Mouse (Mus musculus) limb, embryonic 11.5 days (tissue): ENCODE data around the gene Parp16. TPM values are rescaled to one million over a fixed set of nuclear protein-coding genes. Genes with fewer than 3 reads are reported as not detected.

ENCODE experiments used
- polyA plus RNA-seq: library from polyadenylated mRNA; unstranded; fragments of >200 nt; fragmentation: Nextera tagmentation; extraction: Ambion mirVana; gene quantifications from 2 replicates; pipeline ENCODE4 v1.2.1, GENCODE M21; 2014

Parp16 gene
- polyA plus RNA-seq, 1 experiment from 2014 or later, result 7.2 TPM

Other genes with a start within 250 kb of the Parp16 start
- 0.07 TPM in 2 replicates for gene Slc24a1, start 243.7 kb upstream of the Parp16 start, polyA plus RNA-seq
- gene Ints14, start 234.4 kb upstream of the Parp16 start, polyA plus RNA-seq, result 77.0 and 80.7 TPM in 2 replicates
- gene Hacd3, start 173.7 kb upstream of the Parp16 start, polyA plus RNA-seq, result 87.2 and 90.9 TPM in 2 replicates
- 30.5 and 31.1 TPM in 2 replicates for gene Dpp8, start 162.9 kb upstream of the Parp16 start, polyA plus RNA-seq
- gene Igdcc4, start 93.9 kb upstream of the Parp16 start, polyA plus RNA-seq, result 13.5 and 15.0 TPM in 2 replicates
- gene Igdcc3, start 54.2 kb upstream of the Parp16 start, polyA plus RNA-seq, result 44.5 and 46.2 TPM in 2 replicates
- 0.11 TPM in 2 replicates for gene Cilp, start 69.8 kb downstream of the Parp16 start, polyA plus RNA-seq
- 54.1 and 59.1 TPM in 2 replicates for gene Clpx, start 98.9 kb downstream of the Parp16 start, polyA plus RNA-seq
- gene Pdcd7, start 150.8 kb downstream of the Parp16 start, polyA plus RNA-seq, result 16.8 and 17.7 TPM in 2 replicates
- 0.47 and 0.96 TPM in 2 replicates for gene Ubap1l, start 165.7 kb downstream of the Parp16 start, polyA plus RNA-seq
- 0.64 and 1.0 TPM in 2 replicates for gene Kbtbd13, start 196.3 kb downstream of the Parp16 start, polyA plus RNA-seq
- 7.5 and 9.7 TPM in 2 replicates for gene Rasl12, start 203.2 kb downstream of the Parp16 start, polyA plus RNA-seq
- gene Slc51b, start 227.6 kb downstream of the Parp16 start, polyA plus RNA-seq, result not detected in 2 replicates
- 20.1 and 21.1 TPM in 2 replicates for gene Mtfmt, start 240.4 kb downstream of the Parp16 start, polyA plus RNA-seq